8 mouse cellular contexts compared by ENCODE assay signal in genomic region chr5:24453283-24453984, GRCm38 (mm10). TPM values are rescaled to one million over a fixed set of nuclear protein-coding genes. Genes with fewer than 3 reads are reported as not detected.
DNase-seq lines count a peak whose midpoint lies in the region; ATAC-seq and TF ChIP-seq lines count a peak whose summit lies in the region.

No protein-coding gene starts in this region.

- no peak for ATAC-seq in hindbrain, postnatal 0 days
- peak; percentile 3; the same call in 1 of the 2 replicates for ATAC-seq in neural tube, embryonic 12.5 days (ENCODE audit: low FRiP score, low read depth)

- peaks cover 44% of the 10 kb centered on the region for H3K4me1 ChIP-seq in heart, embryonic 10.5 days
- peaks cover 38% of the 10 kb centered on the region for H3K4me1 ChIP-seq in hindbrain, postnatal 0 days (ENCODE audit: insufficient read depth, low read length)
- peaks cover 44% of the 10 kb centered on the region for H3K4me1 ChIP-seq in neural tube, embryonic 12.5 days

- H3K4me2 ChIP-seq in hindbrain, postnatal 0 days (ENCODE audit: low read depth, low read length), result peak overlapping the region; percentile 98
- H3K4me2 ChIP-seq in neural tube, embryonic 12.5 days (replicated peaks), result peak overlapping the region; percentile 99

- DNase-seq in heart, embryonic 10.5 days (ENCODE audit: low spot score), result no peak
- no peak for DNase-seq in heart, adult 9 months (ENCODE audit: low spot score in 2 of 2)
- DNase-seq in urinary bladder, adult 2 months (ENCODE audit: low spot score), result peak; percentile 26
- no peak for DNase-seq in urinary bladder, postnatal 14 days (ENCODE audit: low spot score)
- DNase-seq in hindbrain, postnatal 0 days (ENCODE audit: low spot score), result peak; percentile 70
- no peak for DNase-seq in gastrocnemius, postnatal 36 days
- DNase-seq in T-cell, adult 2 months (ENCODE audit: low spot score), result no peak

- WGBS in heart, embryonic 10.5 days, result 19% methylated on average over 5 of the region's 5 CpGs
- 5% methylated on average over 5 of the region's 5 CpGs for WGBS in hindbrain, postnatal 0 days
- 5% methylated on average over 5 of the region's 5 CpGs for WGBS in neural tube, embryonic 12.5 days

- 0 out of 2 replicates have a peak, but pooled peaks have one; percentile 11 for TF ChIP-seq CTCF in hindbrain, postnatal 0 days (IDR thresholded peaks at IDR 0.05; ENCODE audit: low read depth)

- intact Hi-C loops in gastrocnemius, postnatal 36 days (cut with DNase I), result no loop called here

- peak overlapping the region; percentile 92 for H3K9ac ChIP-seq in hindbrain, postnatal 0 days (replicated peaks; ENCODE audit: low read length)
- peak overlapping the region; percentile 99 for H3K9ac ChIP-seq in neural tube, embryonic 12.5 days

- peak overlapping the region; percentile 88 for H3K4me3 ChIP-seq in heart, embryonic 10.5 days
- peak overlapping the region; percentile 87 for H3K4me3 ChIP-seq in hindbrain, postnatal 0 days (ENCODE audit: low read length)
- H3K4me3 ChIP-seq in neural tube, embryonic 12.5 days, result peak overlapping the region; percentile 94

- H3K9me3 ChIP-seq in heart, embryonic 10.5 days, result no peaks in the 10 kb centered on the region; the same call in 1 of the 2 replicates
- no peaks in the 10 kb centered on the region for H3K9me3 ChIP-seq in hindbrain, postnatal 0 days (ENCODE audit: low read length)
- no peaks in the 10 kb centered on the region for H3K9me3 ChIP-seq in neural tube, embryonic 12.5 days

- H3K27me3 ChIP-seq in heart, embryonic 10.5 days (ENCODE audit: insufficient read depth, poor library complexity, severe bottlenecking), result no peaks in the 10 kb centered on the region
- H3K27me3 ChIP-seq in hindbrain, postnatal 0 days (ENCODE audit: insufficient read depth, low read length), result no peaks in the 10 kb centered on the region
- H3K27me3 ChIP-seq in neural tube, embryonic 12.5 days (replicated peaks), result no peaks in the 10 kb centered on the region

- H3K27ac ChIP-seq in heart, embryonic 10.5 days, result peak overlapping the region; percentile 97
- H3K27ac ChIP-seq in hindbrain, postnatal 0 days, result peak overlapping the region; percentile 90
- H3K27ac ChIP-seq in neural tube, embryonic 12.5 days, result 0 out of 2 replicates have a peak overlapping the region, but pooled peaks have one; percentile 46

- H3K36me3 ChIP-seq in heart, embryonic 10.5 days, result peaks cover 18% of the 10 kb centered on the region
- H3K36me3 ChIP-seq in hindbrain, postnatal 0 days (ENCODE audit: insufficient read depth, low read length), result no peaks in the 10 kb centered on the region
- H3K36me3 ChIP-seq in neural tube, embryonic 12.5 days, result peaks cover 15% of the 10 kb centered on the region; the same call in 1 of the 2 replicates

RNA-seq across cellular contexts. Expression of gene Agap3, which starts 1.5 kb away (rescaled TPM):
- polyA plus RNA-seq in heart, embryonic 10.5 days (2016; fragmentation: Nextera tagmentation; extraction: Ambion mirVana), result 20.1 and 30.1 TPM in 2 replicates
- polyA plus RNA-seq in urinary bladder, adult 2 months (2012; rRNA removed), result 55.8 and 73.8 TPM in 2 replicates
- 277 and 287 TPM in 2 replicates for total RNA-seq in hindbrain, postnatal 0 days (2014; rRNA removed)
- polyA plus RNA-seq in hindbrain, postnatal 0 days (2015; fragmentation: Nextera tagmentation; extraction: Ambion mirVana), result 112 and 121 TPM in 2 replicates
- polyA plus RNA-seq in neural tube, embryonic 12.5 days (2016; fragmentation: Nextera tagmentation; extraction: Ambion mirVana), result 109 and 113 TPM in 2 replicates
- total RNA-seq in gastrocnemius, postnatal 36 days (2021), result 10 to 100 TPM; 59.6 to 63.2 TPM

RNA-seq across cellular contexts. Expression of gene Tmub1, which starts 5.8 kb away (rescaled TPM):
- polyA plus RNA-seq in heart, embryonic 10.5 days (2016; fragmentation: Nextera tagmentation; extraction: Ambion mirVana), result 21.3 and 22.3 TPM in 2 replicates
- 24.5 TPM in 2 replicates for polyA plus RNA-seq in urinary bladder, adult 2 months (2012; rRNA removed)
- total RNA-seq in hindbrain, postnatal 0 days (2014; rRNA removed), result 74.6 and 78.4 TPM in 2 replicates
- polyA plus RNA-seq in hindbrain, postnatal 0 days (2015; fragmentation: Nextera tagmentation; extraction: Ambion mirVana), result 50.0 and 51.2 TPM in 2 replicates
- polyA plus RNA-seq in neural tube, embryonic 12.5 days (2016; fragmentation: Nextera tagmentation; extraction: Ambion mirVana), result 35.3 and 40.0 TPM in 2 replicates
- 10 to 100 TPM; 14.9 to 15.8 TPM for total RNA-seq in gastrocnemius, postnatal 36 days (2021)

RNA-seq across cellular contexts. Expression of gene Fastk, which starts 8.3 kb away (rescaled TPM):
- 156 and 197 TPM in 2 replicates for polyA plus RNA-seq in heart, embryonic 10.5 days (2016; fragmentation: Nextera tagmentation; extraction: Ambion mirVana)
- polyA plus RNA-seq in urinary bladder, adult 2 months (2012; rRNA removed), result 134 and 154 TPM in 2 replicates
- 200 and 203 TPM in 2 replicates for total RNA-seq in hindbrain, postnatal 0 days (2014; rRNA removed)
- polyA plus RNA-seq in hindbrain, postnatal 0 days (2015; fragmentation: Nextera tagmentation; extraction: Ambion mirVana), result 99.2 and 101 TPM in 2 replicates
- 114 TPM in 2 replicates for polyA plus RNA-seq in neural tube, embryonic 12.5 days (2016; fragmentation: Nextera tagmentation; extraction: Ambion mirVana)
- total RNA-seq in gastrocnemius, postnatal 36 days (2021), result 100 to 1,000 TPM; 179 to 183 TPM

RNA-seq across cellular contexts. Expression of gene Slc4a2, which starts 29.8 kb away (rescaled TPM):
- 33.2 and 36.0 TPM in 2 replicates for polyA plus RNA-seq in heart, embryonic 10.5 days (2016; fragmentation: Nextera tagmentation; extraction: Ambion mirVana)
- polyA plus RNA-seq in urinary bladder, adult 2 months (2012; rRNA removed), result 61.6 and 63.0 TPM in 2 replicates
- 41.5 and 44.4 TPM in 2 replicates for total RNA-seq in hindbrain, postnatal 0 days (2014; rRNA removed)
- polyA plus RNA-seq in hindbrain, postnatal 0 days (2015; fragmentation: Nextera tagmentation; extraction: Ambion mirVana), result 17.1 and 17.8 TPM in 2 replicates
- 23.0 and 24.3 TPM in 2 replicates for polyA plus RNA-seq in neural tube, embryonic 12.5 days (2016; fragmentation: Nextera tagmentation; extraction: Ambion mirVana)
- total RNA-seq in gastrocnemius, postnatal 36 days (2021), result 10 to 100 TPM; 14.7 to 15.5 TPM

RNA-seq across cellular contexts. Expression of gene Cdk5, which starts 30.1 kb away (rescaled TPM):
- 33.9 and 37.4 TPM in 2 replicates for polyA plus RNA-seq in heart, embryonic 10.5 days (2016; fragmentation: Nextera tagmentation; extraction: Ambion mirVana)
- polyA plus RNA-seq in urinary bladder, adult 2 months (2012; rRNA removed), result 61.4 and 77.8 TPM in 2 replicates
- 81.0 and 87.7 TPM in 2 replicates for total RNA-seq in hindbrain, postnatal 0 days (2014; rRNA removed)
- 151 and 158 TPM in 2 replicates for polyA plus RNA-seq in hindbrain, postnatal 0 days (2015; fragmentation: Nextera tagmentation; extraction: Ambion mirVana)
- polyA plus RNA-seq in neural tube, embryonic 12.5 days (2016; fragmentation: Nextera tagmentation; extraction: Ambion mirVana), result 75.4 and 79.2 TPM in 2 replicates
- 10 to 100 TPM; 11.3 to 12.0 TPM for total RNA-seq in gastrocnemius, postnatal 36 days (2021)

Comparison
In these comparisons a context has a peak if more than half of its experiments do, and no peak if none do; other contexts are left out.
1. DNase-seq: peak in urinary bladder, adult 2 months (single experiment) and hindbrain, postnatal 0 days (single experiment); none in heart, embryonic 10.5 days (single experiment), heart, adult 9 months (0 of 2), urinary bladder, postnatal 14 days (single experiment), gastrocnemius, postnatal 36 days (0 of 2) and T-cell, adult 2 months (single experiment).
2. H3K27ac ChIP-seq: peak in every context shown above with its lines; median percentile 97 in heart, embryonic 10.5 days; 90 in hindbrain, postnatal 0 days; 46 in neural tube, embryonic 12.5 days.
3. Peak in every context shown above with its lines, with median percentiles within 50 percentile points of each other: H3K4me3 ChIP-seq.